Comparison of ENCODE assay signal across 8 mouse cellular contexts in the genomic region with DNA sequence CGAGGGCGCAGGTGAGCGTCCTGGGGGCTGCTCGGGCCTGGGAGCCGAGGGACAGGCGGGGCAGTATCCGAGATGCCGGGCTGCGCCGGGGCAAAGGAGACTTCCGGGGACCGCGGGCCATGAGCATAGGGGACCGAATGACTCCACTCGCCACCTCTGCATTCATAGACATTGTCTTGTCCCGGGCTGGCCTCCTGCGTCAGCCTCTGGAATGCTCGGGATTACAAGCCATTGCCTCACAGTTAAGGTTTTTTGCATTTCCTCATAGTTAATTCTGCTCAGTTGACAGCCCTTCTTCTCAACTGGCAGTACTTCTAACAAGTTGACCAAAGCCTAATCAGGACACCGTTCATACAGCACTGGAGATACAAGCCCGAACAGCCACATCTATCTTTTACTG. TPM values are rescaled to one million over a fixed set of nuclear protein-coding genes. Genes with fewer than 3 reads are reported as not detected.
DNase-seq lines count a peak whose midpoint lies in the region; ATAC-seq and TF ChIP-seq lines count a peak whose summit lies in the region.

No protein-coding gene starts in this region.

- peak overlapping the region; percentile 86 for H3K4me2 ChIP-seq in heart, postnatal 0 days (ENCODE audit: low read depth, low read length)
- peak overlapping the region; percentile 88 for H3K4me2 ChIP-seq in forebrain, postnatal 0 days (ENCODE audit: low read depth)

- peaks cover 19% of the 10 kb centered on the region for H3K4me1 ChIP-seq in heart, postnatal 0 days (ENCODE audit: control insufficient read depth, insufficient read depth)
- 0 out of 2 replicates have a peak, but pooled peaks cover 5% of the 10 kb centered on the region for H3K4me1 ChIP-seq in forebrain, postnatal 0 days (ENCODE audit: insufficient read depth)
- H3K4me1 ChIP-seq in midbrain, embryonic 10.5 days = peaks cover 48% of the 10 kb centered on the region

- ATAC-seq in heart, postnatal 0 days (ENCODE audit: insufficient read depth, low read depth) = no peak
- ATAC-seq in forebrain, postnatal 0 days = no peak

- WGBS in heart, postnatal 0 days = 2% methylated on average over 19 of the region's 20 CpGs
- 5% methylated on average over 20 of the region's 20 CpGs for WGBS in forebrain, postnatal 0 days
- 4% methylated on average over 20 of the region's 20 CpGs for WGBS in midbrain, embryonic 10.5 days

- no peak for TF ChIP-seq EP300 in heart, postnatal 0 days (IDR thresholded peaks at IDR 0.05; ENCODE audit: low read depth)

- no peaks in the 10 kb centered on the region for H3K9me3 ChIP-seq in heart, postnatal 0 days (replicated peaks; ENCODE audit: control insufficient read depth, low read length)
- no peaks in the 10 kb centered on the region for H3K9me3 ChIP-seq in forebrain, postnatal 0 days (ENCODE audit: low read length)
- no peaks in the 10 kb centered on the region for H3K9me3 ChIP-seq in midbrain, embryonic 10.5 days (replicated peaks)

- peak overlapping the region; percentile 93 for H3K9ac ChIP-seq in heart, postnatal 0 days (replicated peaks; ENCODE audit: low read depth, low read length)
- peak overlapping the region; percentile 79 for H3K9ac ChIP-seq in forebrain, postnatal 0 days

- intact Hi-C loops in heart, postnatal 10 days (cut with DNase I) = no loop called here

- TF ChIP-seq CTCF in heart, postnatal 0 days (IDR thresholded peaks at IDR 0.05; ENCODE audit: low read depth) = no peak
- no peak for TF ChIP-seq CTCF in forebrain, postnatal 0 days (IDR thresholded peaks at IDR 0.05; ENCODE audit: low read depth)

- H3K4me3 ChIP-seq in heart, postnatal 0 days (ENCODE audit: low read depth, low read length) = peak overlapping the region; percentile 97
- peak overlapping the region; percentile 82 for H3K4me3 ChIP-seq in forebrain, postnatal 0 days (ENCODE audit: low read depth, low read length)
- peak overlapping the region; percentile 98 for H3K4me3 ChIP-seq in midbrain, embryonic 10.5 days

- DNase-seq in heart, postnatal 0 days (ENCODE audit: low spot score) = no peak
- no peak for DNase-seq in heart, postnatal 10 days
- DNase-seq in MN1 (ENCODE audit: low spot score) = peak; percentile 82
- no peak for DNase-seq in forebrain, postnatal 0 days
- no peak for DNase-seq in midbrain, embryonic 10.5 days (ENCODE audit: low spot score)
- no peak for DNase-seq in frontal cortex, postnatal 14 days (ENCODE audit: low spot score in 2 of 2)
- no peak for DNase-seq in frontal cortex, postnatal 10 days (ENCODE audit: low spot score in 2 of 2)
- no peak for DNase-seq in adrenal gland, postnatal 36 days

- peak overlapping the region; percentile 92 for H3K27ac ChIP-seq in heart, postnatal 0 days (ENCODE audit: low read depth)
- H3K27ac ChIP-seq in forebrain, postnatal 0 days (ENCODE audit: low read depth, low read length) = peak overlapping the region; percentile 96
- H3K27ac ChIP-seq in midbrain, embryonic 10.5 days (replicated peaks) = peak overlapping the region; percentile 97

- no peaks in the 10 kb centered on the region for H3K27me3 ChIP-seq in heart, postnatal 0 days (ENCODE audit: control insufficient read depth, insufficient read depth, low read length)
- no peaks in the 10 kb centered on the region for H3K27me3 ChIP-seq in forebrain, postnatal 0 days (ENCODE audit: insufficient read depth, low read length)
- H3K27me3 ChIP-seq in midbrain, embryonic 10.5 days (ENCODE audit: low read depth, poor library complexity, severe bottlenecking) = 0 out of 2 replicates have a peak, but pooled peaks cover 2% of the 10 kb centered on the region

- H3K36me3 ChIP-seq in heart, postnatal 0 days (replicated peaks; ENCODE audit: control insufficient read depth, insufficient read depth, low read length) = peaks cover 57% of the 10 kb centered on the region
- peaks cover 66% of the 10 kb centered on the region for H3K36me3 ChIP-seq in forebrain, postnatal 0 days (ENCODE audit: insufficient read depth)
- H3K36me3 ChIP-seq in midbrain, embryonic 10.5 days = peaks cover 68% of the 10 kb centered on the region

RNA-seq across cellular contexts. Expression of gene Cactin, which starts 0.5 kb away (rescaled TPM):
- total RNA-seq in heart, postnatal 0 days (2014; rRNA removed; ENCODE audit: low replicate concordance) = 14.3 and 14.9 TPM in 2 replicates
- 12.8 and 13.7 TPM in 2 replicates for polyA plus RNA-seq in heart, postnatal 0 days (2015; fragmentation: Nextera tagmentation; extraction: Ambion mirVana)
- total RNA-seq in heart, postnatal 10 days (2021) = 10 to 100 TPM; 21.0 to 23.6 TPM
- 24.2 and 43.4 TPM in 2 replicates for total RNA-seq in forebrain, postnatal 0 days (2014; rRNA removed)
- 19.9 and 24.2 TPM in 2 replicates for polyA plus RNA-seq in forebrain, postnatal 0 days (2015; fragmentation: Nextera tagmentation; extraction: Ambion mirVana)
- polyA plus RNA-seq in midbrain, embryonic 10.5 days (2016; fragmentation: Nextera tagmentation; extraction: Ambion mirVana) = 53.5 and 53.6 TPM in 2 replicates
- 10 to 100 TPM; 37.9 to 39.1 TPM for total RNA-seq in adrenal gland, postnatal 36 days (2021)

RNA-seq across cellular contexts. Expression of gene Tbxa2r, which starts 7.1 kb away (rescaled TPM):
- 4.7 and 10.5 TPM in 2 replicates for total RNA-seq in heart, postnatal 0 days (2014; rRNA removed; ENCODE audit: low replicate concordance)
- polyA plus RNA-seq in heart, postnatal 0 days (2015; fragmentation: Nextera tagmentation; extraction: Ambion mirVana) = 6.3 and 7.0 TPM in 2 replicates
- 1 to 10 TPM; 7.7 to 8.5 TPM for total RNA-seq in heart, postnatal 10 days (2021)
- 2.4 and 3.9 TPM in 2 replicates for total RNA-seq in forebrain, postnatal 0 days (2014; rRNA removed)
- polyA plus RNA-seq in forebrain, postnatal 0 days (2015; fragmentation: Nextera tagmentation; extraction: Ambion mirVana) = 3.3 and 3.4 TPM in 2 replicates
- 2.9 and 3.3 TPM in 2 replicates for polyA plus RNA-seq in midbrain, embryonic 10.5 days (2016; fragmentation: Nextera tagmentation; extraction: Ambion mirVana)
- total RNA-seq in adrenal gland, postnatal 36 days (2021) = 10 to 100 TPM; 53.2 to 53.9 TPM

RNA-seq across cellular contexts. Expression of gene Gipc3, which starts 21.6 kb away (rescaled TPM):
- 0.08 and 0.12 TPM in 2 replicates for total RNA-seq in heart, postnatal 0 days (2014; rRNA removed; ENCODE audit: low replicate concordance)
- polyA plus RNA-seq in heart, postnatal 0 days (2015; fragmentation: Nextera tagmentation; extraction: Ambion mirVana) = 0.16 and 0.21 TPM in 2 replicates
- total RNA-seq in heart, postnatal 10 days (2021) = 1 to 10 TPM; 4.8 to 6.1 TPM
- 0.15 TPM in 1 of 2 replicates, not detected in the other for total RNA-seq in forebrain, postnatal 0 days (2014; rRNA removed)
- not detected in 2 replicates for polyA plus RNA-seq in forebrain, postnatal 0 days (2015; fragmentation: Nextera tagmentation; extraction: Ambion mirVana)
- polyA plus RNA-seq in midbrain, embryonic 10.5 days (2016; fragmentation: Nextera tagmentation; extraction: Ambion mirVana) = not detected in 2 replicates
- 1 to 10 TPM; 3.5 to 7.7 TPM for total RNA-seq in adrenal gland, postnatal 36 days (2021)

RNA-seq across cellular contexts. Expression of gene Pip5k1c, which starts 28.7 kb away (rescaled TPM):
- 38.5 and 44.3 TPM in 2 replicates for total RNA-seq in heart, postnatal 0 days (2014; rRNA removed; ENCODE audit: low replicate concordance)
- 20.9 and 21.4 TPM in 2 replicates for polyA plus RNA-seq in heart, postnatal 0 days (2015; fragmentation: Nextera tagmentation; extraction: Ambion mirVana)
- 10 to 100 TPM; 43.2 to 46.4 TPM for total RNA-seq in heart, postnatal 10 days (2021)
- total RNA-seq in forebrain, postnatal 0 days (2014; rRNA removed) = 189 and 229 TPM in 2 replicates
- 110 and 130 TPM in 2 replicates for polyA plus RNA-seq in forebrain, postnatal 0 days (2015; fragmentation: Nextera tagmentation; extraction: Ambion mirVana)
- polyA plus RNA-seq in midbrain, embryonic 10.5 days (2016; fragmentation: Nextera tagmentation; extraction: Ambion mirVana) = 55.0 and 60.8 TPM in 2 replicates
- total RNA-seq in adrenal gland, postnatal 36 days (2021) = 10 to 100 TPM; 37.2 to 40.9 TPM

RNA-seq across cellular contexts. Expression of gene Hmg20b, which starts 28.8 kb away (rescaled TPM):
- total RNA-seq in heart, postnatal 0 days (2014; rRNA removed; ENCODE audit: low replicate concordance) = 63.9 and 80.7 TPM in 2 replicates
- polyA plus RNA-seq in heart, postnatal 0 days (2015; fragmentation: Nextera tagmentation; extraction: Ambion mirVana) = 92.3 and 94.5 TPM in 2 replicates
- 100 to 1,000 TPM in 1 of 2 experiments, 10 to 100 TPM in 1; 88.1 to 105 TPM for total RNA-seq in heart, postnatal 10 days (2021)
- total RNA-seq in forebrain, postnatal 0 days (2014; rRNA removed) = 15.1 and 21.6 TPM in 2 replicates
- 25.1 and 25.2 TPM in 2 replicates for polyA plus RNA-seq in forebrain, postnatal 0 days (2015; fragmentation: Nextera tagmentation; extraction: Ambion mirVana)
- 102 and 115 TPM in 2 replicates for polyA plus RNA-seq in midbrain, embryonic 10.5 days (2016; fragmentation: Nextera tagmentation; extraction: Ambion mirVana)
- total RNA-seq in adrenal gland, postnatal 36 days (2021) = 10 to 100 TPM; 88.9 to 92.3 TPM
